Mouse (Mus musculus): ENCODE results near the gene Zp3r. TPM values are rescaled to one million over a fixed set of nuclear protein-coding genes. Genes with fewer than 3 reads are reported as not detected.

The Zp3r gene
- total RNA-seq, 2 experiments from 2014 or later: not detected

Other genes with a start within 250 kb of the Zp3r start
- not detected in 2 replicates for gene Cd55b, start 206.6 kb downstream of the Zp3r start, total RNA-seq (2015)
- not detected in 2 replicates for gene Cd55b, start 206.6 kb downstream of the Zp3r start, total RNA-seq (2017)
- 9.0 and 20.6 TPM in 2 replicates for gene Cd55, start 166.9 kb downstream of the Zp3r start, total RNA-seq (2015)
- 3.9 and 5.6 TPM in 2 replicates for gene Cd55, start 166.9 kb downstream of the Zp3r start, total RNA-seq (2017)
- not detected in 2 replicates for gene C4bp, start 32.0 kb upstream of the Zp3r start, total RNA-seq (2015)
- gene C4bp, start 32.0 kb upstream of the Zp3r start, total RNA-seq (2017): not detected in 2 replicates
- gene Gm29427, start 86.2 kb upstream of the Zp3r start, total RNA-seq (2015): not detected in 2 replicates
- gene Gm29427, start 86.2 kb upstream of the Zp3r start, total RNA-seq (2017): not detected in 2 replicates
- gene Yod1, start 87.7 kb upstream of the Zp3r start, total RNA-seq (2015): 8.9 and 9.7 TPM in 2 replicates
- gene Yod1, start 87.7 kb upstream of the Zp3r start, total RNA-seq (2017): 6.4 and 6.5 TPM in 2 replicates
- 2.9 and 6.9 TPM in 2 replicates for gene Pfkfb2, start 99.6 kb upstream of the Zp3r start, total RNA-seq (2015)
- gene Pfkfb2, start 99.6 kb upstream of the Zp3r start, total RNA-seq (2017): 15.7 and 17.1 TPM in 2 replicates
- 0.10 TPM in 1 of 2 replicates, not detected in the other for gene AA986860, start 102.4 kb upstream of the Zp3r start, total RNA-seq (2015)
- 0.10 TPM in 1 of 2 replicates, not detected in the other for gene AA986860, start 102.4 kb upstream of the Zp3r start, total RNA-seq (2017)
- not detected in 2 replicates for gene Fcamr, start 171.3 kb upstream of the Zp3r start, total RNA-seq (2015)
- not detected in 2 replicates for gene Fcamr, start 171.3 kb upstream of the Zp3r start, total RNA-seq (2017)
- not detected in 2 replicates for gene Pigr, start 197.1 kb upstream of the Zp3r start, total RNA-seq (2015)
- gene Pigr, start 197.1 kb upstream of the Zp3r start, total RNA-seq (2017): not detected in 2 replicates
- not detected in 2 replicates for gene Fcmr, start 236.0 kb upstream of the Zp3r start, total RNA-seq (2015)
- not detected in 2 replicates for gene Fcmr, start 236.0 kb upstream of the Zp3r start, total RNA-seq (2017)